Mouse (Mus musculus) heart, adult 2 months (tissue): ENCODE measurements around the gene Snrpa1.

Source experiments
- CTCF ChIP-seq: fragments of 200-600 bp; IDR thresholded peaks from 2 replicates; pipeline ENCODE4 v1.8.1; 2022; ENCODE audit warnings: antibody characterized with exemption, mild to moderate bottlenecking, moderate library complexity
- POLR2A ChIP-seq: fragments of 200-500 bp; IDR thresholded peaks from 2 replicates; pipeline ENCODE4 v1.6.1; 2011; ENCODE audit warnings: mild to moderate bottlenecking, low read depth, low read length, control low read depth; ENCODE audit not compliant: insufficient read depth

- TF ChIP-seq POLR2A (no peak), CTCF (no peak)
Measured at GRCm38 (mm10) chr7:66118046-66118445, 59.2 kb downstream of the Snrpa1 start.
